Mouse (Mus musculus) mouse embryonic stem cell (cell line): ENCODE measurements around the gene Epas1.

ENCODE experiments used
- in situ Hi-C, 2 experiments: fragments of 300-500 bp; cut with MboI; formaldehyde crosslinking; loops; 1 replicate in 1 of 2; 3 replicates in 1 of 2; pipeline ENCODE4 v1.14.3; 2019 to 2020; ENCODE audit warnings: low sequenced_read_pairs in 2 of 2, low pct_unique_long_range_greater_than_20kb in 1 of 2, mixed read lengths in 1 of 2; ENCODE audit not compliant: unreplicated experiment in 1 of 2

Epas1 gene

DNA sequence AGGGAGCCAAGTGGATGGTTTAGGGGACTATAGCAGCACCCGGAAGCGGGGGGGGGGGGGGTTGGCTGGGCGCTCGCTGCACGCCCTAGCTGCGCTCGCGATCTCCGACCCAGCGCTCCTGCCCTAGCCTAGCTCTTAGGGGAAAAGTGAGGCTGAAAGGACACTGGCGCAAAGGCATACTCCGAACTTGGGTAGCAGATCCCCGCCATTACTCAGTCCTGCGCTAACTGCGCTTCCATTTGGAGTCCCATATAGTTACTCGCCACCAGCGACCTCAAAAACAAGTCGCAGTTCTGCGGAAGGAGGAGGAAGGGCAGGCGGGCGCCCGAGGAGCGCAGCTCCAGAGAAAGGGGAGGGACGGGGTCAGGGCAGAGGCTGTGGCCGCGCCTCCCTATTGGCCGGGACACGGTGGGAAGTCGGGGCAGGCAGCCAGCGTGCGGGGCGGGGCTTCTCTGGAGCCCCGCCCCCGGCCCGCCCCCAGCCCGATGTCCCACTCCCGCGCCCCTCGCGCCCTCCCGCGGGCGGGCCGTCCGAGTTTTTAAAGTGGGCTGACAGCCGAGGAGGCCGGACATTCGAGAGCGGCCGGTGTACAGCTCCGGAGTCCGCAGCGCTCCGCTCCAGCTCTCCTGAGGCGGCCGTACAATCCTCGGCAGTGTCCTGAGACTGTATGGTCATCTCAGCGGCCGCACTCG, at the start of gene Epas1:
Gene Epas1 (plus strand): TSS at position 571 of the 692 bp plus-strand sequence.
- in situ Hi-C loops: no loop called here

DNA sequence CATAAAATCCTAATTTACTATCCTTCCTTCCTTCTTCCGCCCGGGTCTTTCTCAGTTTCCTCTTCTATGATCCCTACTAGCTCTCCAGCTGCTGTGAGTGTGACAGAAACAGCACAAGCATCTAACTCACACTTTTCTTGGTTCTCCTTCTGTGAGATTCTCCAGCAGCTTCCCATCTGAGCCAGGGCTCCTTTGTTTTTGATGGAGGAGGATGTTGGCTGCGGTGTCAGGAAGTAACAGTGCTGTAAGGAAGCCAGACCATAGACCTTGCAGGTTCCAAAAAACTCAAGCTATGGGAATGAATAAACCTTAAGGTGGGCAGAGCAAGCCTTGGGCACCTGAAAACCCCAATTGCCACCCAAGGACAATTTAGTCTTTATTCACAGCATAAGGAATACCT, 48.3 kb upstream of the Epas1 start:
- in situ Hi-C loops: no loop called here

DNA sequence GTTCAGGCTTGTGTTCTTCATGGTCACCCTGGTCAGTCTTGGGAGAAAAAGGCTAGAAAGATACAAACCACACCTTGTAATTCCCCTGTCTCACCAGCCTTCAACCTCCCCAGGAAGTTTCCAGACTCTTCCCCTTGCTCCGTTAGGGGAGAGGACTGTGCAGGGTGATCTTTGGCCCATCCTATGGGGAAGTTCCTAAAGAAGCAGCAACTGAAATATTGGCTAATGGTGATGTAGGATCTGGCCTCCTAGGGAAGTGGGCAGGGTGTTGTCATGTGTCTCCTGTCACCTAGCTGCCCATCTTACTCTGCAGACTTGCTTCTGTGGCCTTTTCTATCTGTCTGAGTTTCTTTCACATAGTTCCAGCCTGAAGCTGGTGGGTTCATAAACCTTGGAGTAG, 47.0 kb upstream of the Epas1 start:
- in situ Hi-C loops: no loop called here

DNA sequence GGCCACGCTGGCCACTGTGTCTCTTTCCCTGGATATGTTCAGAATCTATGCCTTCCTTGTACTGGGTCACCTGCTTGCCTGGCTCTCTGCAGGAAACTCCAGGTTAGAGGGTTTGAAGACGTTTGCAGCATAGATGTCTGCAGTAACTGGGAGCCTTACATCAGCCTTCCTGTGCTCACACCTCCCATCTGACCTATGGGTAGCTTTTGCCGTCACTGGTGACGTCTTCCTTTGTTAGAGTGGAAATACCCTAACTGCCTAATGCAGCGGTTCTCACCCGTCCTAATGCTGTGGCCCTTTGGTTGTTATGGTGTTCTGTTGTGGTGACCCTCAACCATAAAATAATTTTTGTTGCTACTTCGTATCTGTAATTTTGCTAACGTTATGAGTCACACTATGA, 43.7 kb upstream of the Epas1 start:
- in situ Hi-C loops: no loop called here

DNA sequence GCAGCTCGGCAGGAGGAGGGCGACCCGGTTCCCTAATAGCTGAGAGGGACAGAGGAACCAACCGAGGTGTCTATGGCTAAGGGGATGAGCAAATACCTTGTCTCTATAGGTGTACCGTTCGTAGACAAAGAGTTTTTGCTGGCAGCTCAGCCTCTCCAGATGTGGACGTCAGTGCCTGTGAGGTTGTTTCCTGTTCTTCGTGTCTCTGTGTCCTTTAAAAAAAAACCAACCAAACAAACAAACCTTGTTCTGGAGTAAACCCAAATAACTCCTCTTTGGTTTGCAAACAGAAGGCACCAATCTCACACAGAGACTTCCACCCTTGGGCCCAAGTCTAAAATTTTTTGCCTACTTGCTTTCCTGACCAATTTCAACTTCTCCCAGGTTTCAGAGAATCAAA, 43.1 kb upstream of the Epas1 start:
- in situ Hi-C loops: no loop called here

DNA sequence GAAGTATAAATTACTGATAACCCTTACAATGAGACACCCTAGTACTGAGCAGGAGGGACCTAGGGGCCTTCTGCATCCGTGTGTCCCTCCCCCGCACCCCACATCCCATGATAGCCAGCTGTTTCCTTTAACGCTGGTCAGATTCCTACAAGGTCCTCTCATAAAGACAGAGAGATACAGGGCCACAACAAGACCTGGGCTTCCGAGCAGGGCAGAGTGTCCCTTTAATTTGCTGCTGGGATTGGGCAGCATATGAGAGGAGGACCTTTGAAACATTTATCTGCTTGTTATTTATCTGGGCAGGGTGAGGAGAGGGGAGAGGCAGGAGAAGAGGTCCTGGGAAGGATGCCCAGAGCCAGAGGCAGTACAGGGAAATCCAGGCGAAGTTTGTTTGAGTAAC, 41.6 kb upstream of the Epas1 start:
- in situ Hi-C loops: no loop called here

DNA sequence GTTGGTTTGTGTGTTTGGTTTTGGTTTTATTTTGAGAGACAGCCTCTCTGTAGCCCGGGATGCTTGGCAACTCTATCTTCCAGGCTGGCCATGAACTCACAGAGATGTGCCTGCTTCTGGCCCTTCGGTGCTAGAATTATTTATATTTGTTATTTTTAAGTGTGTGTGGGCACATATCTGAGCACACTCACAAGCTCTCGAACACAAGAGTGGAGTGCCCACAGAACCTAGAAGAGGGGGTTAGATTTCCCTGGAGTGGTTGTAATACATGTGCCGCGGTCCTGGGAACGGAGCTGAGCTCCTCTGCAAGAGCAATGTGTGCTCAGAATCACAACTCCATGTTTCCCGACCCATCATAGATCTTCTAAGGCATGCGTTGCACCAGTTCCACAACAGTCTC, 40.9 kb upstream of the Epas1 start:
- in situ Hi-C loops: no loop called here

DNA sequence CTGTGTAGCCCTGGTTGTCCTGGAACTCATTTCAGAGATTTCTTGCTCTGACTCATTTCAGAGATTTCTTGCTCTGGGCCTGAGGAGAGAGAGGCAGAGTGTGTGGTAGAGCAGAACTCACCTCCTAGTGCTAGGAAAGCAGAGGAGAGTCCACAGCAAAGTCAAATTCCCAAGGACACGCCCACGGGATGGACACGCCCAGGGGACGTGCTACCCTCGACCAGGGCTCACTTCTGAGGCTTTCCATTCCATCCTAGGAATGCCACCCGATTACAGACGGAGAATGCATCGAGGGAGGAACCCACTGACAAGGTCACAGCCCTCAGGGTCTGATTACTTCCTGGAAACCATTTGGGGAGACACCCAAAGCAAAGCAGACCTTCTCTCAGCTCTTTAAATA, 39.9 kb upstream of the Epas1 start:
- in situ Hi-C loops: no loop called here

DNA sequence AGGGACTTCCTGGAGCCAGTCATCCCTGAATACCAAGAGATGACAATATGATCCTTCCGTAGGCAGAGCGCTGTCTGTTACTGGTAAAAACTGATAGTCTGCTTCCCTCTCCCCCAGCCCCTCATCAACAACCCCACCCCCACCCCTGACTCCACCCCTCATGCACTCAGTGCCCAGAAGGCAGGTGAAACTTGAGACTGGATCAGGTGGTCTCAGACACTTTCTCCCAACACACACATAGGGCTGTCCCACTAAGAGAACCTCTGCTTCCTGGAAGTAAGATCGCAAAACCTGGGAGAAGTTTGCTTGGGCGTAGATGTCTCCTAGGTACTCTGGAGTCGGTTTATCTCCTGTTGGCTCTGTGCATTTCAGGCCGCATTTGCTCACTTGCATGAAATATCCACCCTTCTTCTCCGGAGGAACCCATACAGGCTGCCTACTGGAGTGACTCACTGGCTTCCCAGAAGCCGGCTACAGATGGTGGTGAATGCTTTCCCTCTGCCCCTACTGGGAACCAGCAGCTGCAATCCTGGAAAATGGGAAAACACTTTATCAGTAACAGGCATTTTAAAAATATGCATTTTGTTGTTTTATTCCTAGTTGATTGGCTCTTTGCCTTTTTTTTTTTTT, 28.6 kb upstream of the Epas1 start:
- in situ Hi-C loops: no loop called here

DNA sequence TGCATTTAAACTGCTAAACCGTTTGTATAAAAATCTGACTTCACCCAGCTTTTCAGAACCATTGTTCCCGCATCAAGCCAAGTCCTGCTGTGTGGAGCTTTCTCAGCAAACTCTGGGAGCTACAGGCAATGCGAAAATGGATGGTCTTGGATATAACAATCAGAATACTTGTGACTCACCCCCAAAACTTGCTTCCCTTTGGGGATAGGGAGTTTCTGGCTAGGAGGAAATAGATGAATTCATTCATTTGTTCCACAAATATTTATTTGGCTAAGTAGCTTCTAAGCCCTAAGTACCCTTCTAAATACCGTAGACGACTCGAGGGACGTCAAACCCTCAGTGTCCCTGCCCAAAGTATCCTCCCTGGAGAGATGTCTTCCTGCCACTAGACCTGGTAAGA, 27.0 kb upstream of the Epas1 start:
- in situ Hi-C loops: no loop called here

DNA sequence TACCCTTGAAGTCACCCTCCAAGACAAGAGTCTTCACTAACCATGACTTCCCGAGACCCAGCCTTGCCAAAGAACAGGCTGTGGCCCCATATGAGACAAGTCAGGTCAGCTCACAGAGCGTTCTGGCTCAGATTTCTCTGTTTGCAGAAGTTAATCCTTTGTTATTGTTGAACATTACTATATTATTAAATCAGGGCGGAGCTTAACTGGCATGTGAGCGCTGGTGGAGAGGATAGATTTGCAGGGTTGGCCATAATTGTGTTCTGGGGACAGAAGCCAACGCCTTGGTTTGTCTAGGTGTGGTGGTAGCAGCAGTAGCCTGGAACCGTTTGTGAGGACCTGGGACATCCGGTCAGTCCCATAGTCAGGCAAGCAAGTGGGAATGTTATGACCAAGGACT, 26.5 kb upstream of the Epas1 start:
- in situ Hi-C loops: no loop called here

DNA sequence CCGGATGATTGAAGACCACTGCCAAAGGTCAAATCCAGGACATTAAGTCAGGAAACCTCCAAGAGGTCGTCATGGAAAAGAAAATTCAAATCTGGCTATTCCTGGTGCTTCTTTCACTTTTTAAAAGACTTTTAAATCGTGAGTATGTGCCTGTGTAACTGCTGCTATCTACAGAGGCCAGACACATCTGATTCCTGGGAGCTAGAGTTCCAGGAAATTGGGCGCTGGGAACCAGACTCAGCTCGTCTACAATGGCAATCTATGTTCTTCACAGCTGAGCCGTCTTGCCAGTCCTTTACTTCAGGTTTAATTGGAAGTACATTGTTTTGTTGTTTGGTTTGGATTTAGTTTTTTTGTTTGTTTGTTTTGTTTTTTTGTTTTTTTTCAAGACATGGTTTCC, 22.2 kb upstream of the Epas1 start:
- in situ Hi-C loops: no loop called here

DNA sequence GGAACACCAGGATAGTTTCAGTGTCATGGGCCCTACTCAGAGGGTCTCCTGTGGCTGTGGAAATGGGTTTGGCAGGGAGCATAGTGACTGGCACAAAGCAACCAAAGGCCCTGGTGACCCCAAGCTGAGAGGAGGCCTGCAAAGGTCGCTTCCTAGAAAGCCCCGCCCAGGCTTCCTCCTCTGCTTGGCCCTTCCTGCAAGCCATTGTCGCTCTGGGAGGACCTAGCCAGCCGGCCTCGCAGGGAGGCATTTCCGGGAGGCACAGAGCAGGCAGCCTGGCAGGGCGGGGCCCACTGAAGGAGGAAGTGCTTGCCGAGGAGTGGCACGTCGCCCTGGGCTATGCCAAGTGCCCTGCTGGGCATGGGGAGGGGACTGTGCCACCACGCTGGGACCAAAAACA, 21.5 kb upstream of the Epas1 start:
- in situ Hi-C loops: no loop called here

DNA sequence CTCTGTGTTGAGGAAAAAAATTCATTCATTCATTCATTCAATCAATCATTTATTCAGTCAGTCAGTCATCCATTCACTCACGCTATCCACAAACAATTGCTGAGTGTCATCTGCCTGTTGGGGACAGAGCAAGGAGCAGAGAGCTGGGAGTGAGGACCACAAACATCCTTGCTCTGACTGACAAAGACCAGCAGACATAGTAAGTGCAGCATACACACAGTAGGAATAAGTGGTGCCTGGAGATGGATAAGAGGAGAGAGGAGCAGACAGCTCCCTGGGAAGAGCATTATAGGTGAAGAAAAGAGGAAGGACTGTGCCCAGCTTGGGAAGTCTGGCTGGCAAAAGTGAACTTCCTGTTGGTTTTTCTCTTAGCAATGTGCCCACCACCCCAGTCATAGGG, 21.0 kb upstream of the Epas1 start:
- in situ Hi-C loops: no loop called here

DNA sequence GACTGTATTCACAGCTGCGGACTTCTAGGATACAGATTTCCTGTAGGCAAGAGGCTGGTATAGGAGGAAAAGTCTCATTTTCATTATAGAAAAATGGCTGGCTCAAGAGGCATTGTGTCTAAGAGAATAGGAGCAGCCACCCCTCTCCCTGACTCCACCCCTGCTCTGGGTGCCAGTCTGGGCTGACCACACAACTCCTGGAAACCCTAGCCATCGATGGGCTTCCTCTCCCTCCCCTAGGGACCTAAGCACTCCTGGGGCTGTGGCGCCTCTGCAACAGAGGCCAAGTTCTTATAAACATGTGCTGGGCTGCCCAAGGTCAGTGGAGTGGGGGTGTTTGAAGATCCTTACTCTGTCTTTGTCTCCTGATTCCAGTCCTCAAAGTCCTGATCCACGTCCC, 19.9 kb upstream of the Epas1 start:
- in situ Hi-C loops: no loop called here

DNA sequence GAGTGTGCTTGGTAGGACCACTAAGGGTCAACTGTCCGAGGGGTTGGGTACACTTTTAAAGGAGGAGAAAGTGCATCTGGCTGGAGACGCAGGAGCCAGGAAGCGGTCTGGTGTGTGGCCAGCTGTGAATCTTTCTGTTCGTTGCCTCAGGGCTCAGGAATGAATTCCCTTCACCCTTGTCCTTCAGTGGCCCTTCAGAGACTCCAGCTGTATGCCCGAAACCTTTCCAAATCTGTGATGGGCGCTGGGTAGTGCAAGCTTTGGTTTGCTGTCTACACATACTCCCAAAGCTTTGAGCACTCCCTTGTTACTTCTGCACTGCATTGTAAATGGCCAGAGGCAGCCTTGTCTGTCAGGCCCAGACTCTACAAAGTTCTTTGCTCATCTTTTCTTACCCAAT, 15.0 kb upstream of the Epas1 start:
- in situ Hi-C loops: no loop called here

DNA sequence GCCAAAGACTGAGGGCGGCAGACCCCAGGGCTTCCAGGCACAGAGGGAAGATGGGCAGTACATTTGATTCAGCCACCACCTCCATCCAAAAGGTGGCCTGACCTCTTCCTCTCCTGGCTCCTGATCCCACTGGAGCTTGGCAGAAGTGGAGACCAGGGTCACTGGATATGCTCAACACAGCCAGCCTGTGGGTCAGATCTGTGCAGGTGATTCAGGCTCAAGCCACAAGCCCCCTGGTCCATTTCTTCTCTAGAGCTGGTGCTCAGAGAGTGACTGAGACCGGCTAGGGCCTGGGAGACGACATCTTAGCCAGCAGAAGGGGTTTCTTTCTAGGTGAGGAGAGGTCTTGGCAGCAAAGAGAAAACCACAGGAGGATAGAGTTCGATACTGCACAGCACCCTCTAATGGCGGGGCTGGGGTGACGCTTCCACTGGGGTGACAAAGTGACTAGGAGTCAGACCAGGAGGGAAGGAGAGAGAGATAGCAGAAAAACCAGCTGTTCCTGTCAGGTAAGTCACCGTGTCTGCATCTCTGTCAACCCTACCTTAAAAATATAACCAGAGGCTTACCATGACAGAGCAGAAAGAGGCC, 10.1 kb upstream of the Epas1 start:
- in situ Hi-C loops: no loop called here

DNA sequence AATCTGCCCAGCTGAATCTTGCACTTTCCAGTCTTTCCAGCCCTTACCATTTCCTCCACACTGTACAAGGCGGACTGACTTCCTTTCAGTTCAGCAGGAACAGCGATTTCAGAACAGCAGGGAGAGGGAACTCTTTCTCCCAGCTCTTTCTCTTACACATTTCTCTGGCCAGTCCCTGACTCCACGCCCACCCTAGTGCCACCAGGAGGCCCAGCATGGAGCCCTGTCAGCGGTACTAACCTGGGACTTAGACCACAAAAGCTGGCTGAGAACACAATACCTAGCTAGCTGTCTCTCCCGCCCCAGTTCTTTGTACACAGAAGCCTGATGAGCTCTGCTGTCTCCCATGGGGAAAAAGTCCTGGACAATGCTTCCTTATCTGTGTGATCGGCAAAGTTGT, 8.6 kb upstream of the Epas1 start:
- in situ Hi-C loops: no loop called here

DNA sequence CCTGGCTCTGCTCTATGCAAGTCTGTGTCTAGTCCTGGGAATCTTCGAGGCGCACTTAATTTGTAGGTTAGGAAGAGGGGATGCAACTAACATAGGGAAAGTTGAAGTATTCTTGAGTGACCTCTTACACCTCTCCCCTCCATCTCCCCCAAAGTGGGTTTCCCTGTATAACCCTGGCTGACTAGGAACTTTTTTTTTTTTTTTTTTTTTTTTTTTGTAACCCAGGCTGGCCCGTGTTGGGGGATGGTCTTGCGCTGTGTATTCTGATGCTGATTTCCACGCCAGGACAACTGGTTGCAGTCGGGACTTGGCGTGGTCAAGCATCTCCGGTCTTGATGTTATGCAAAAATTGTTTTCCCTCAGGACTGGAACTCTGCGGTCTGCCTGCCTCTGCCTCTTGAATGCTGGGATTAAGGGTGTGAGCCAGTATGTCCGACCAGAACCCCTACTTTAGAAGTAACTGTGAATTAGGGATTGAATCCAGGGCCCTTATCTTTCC, 2.1 kb upstream of the Epas1 start:
- in situ Hi-C loops: no loop called here
